Mouse (Mus musculus): ENCODE results near the gene Rere.
"Not testable (repeated sequence)": the region's sequence is repeated elsewhere in the genome, so short reads cannot be mapped to it uniquely, and the experiment has no call there.

The Rere gene

GRCm38 (mm10) chr4:150472751-150473436 is 191.4 kb downstream of the Rere start:
- DNase-seq: no peak

- no peak for DNase-seq
These were observed 192.1 kb downstream of the Rere start for GRCm38 (mm10) chr4:150473437-150474070.

- DNase-seq: no peak
These were observed 192.6 kb downstream of the Rere start for GRCm38 (mm10) chr4:150474086-150474485.

- no peak for DNase-seq
These were observed 194.8 kb downstream of the Rere start for GRCm38 (mm10) chr4:150476258-150476657.

GRCm38 (mm10) chr4:150478006-150478405 is 196.6 kb downstream of the Rere start:
- no peak for DNase-seq

- DNase-seq: not testable (repeated sequence)
These were observed 201.6 kb downstream of the Rere start for GRCm38 (mm10) chr4:150483081-150483480.

GRCm38 (mm10) chr4:150486097-150486496 is 204.7 kb downstream of the Rere start:
- no peak for DNase-seq

- DNase-seq: no peak
These were observed 205.7 kb downstream of the Rere start for GRCm38 (mm10) chr4:150487109-150487508.

- peak; percentile 88 for DNase-seq
These were observed 206.8 kb downstream of the Rere start for GRCm38 (mm10) chr4:150488096-150488748.

- DNase-seq: no peak
These were observed 207.3 kb downstream of the Rere start for GRCm38 (mm10) chr4:150488767-150489166.

- DNase-seq: no peak
These were observed 208.6 kb downstream of the Rere start for GRCm38 (mm10) chr4:150490050-150490449.

GRCm38 (mm10) chr4:150491710-150492109 is 210.3 kb downstream of the Rere start:
- no peak for DNase-seq

- DNase-seq: no peak
These were observed 212.0 kb downstream of the Rere start for GRCm38 (mm10) chr4:150493258-150493937.

- DNase-seq: not testable (repeated sequence)
These were observed 212.5 kb downstream of the Rere start for GRCm38 (mm10) chr4:150493938-150494330.

- DNase-seq: no peak
These were observed 214.1 kb downstream of the Rere start for GRCm38 (mm10) chr4:150495568-150495967.

GRCm38 (mm10) chr4:150504304-150505021 is 223.0 kb downstream of the Rere start:
- no peak for DNase-seq

GRCm38 (mm10) chr4:150509026-150509712 is 227.7 kb downstream of the Rere start:
- no peak for DNase-seq

- DNase-seq: no peak
These were observed 228.6 kb downstream of the Rere start for GRCm38 (mm10) chr4:150510036-150510435.

- not testable (repeated sequence) for DNase-seq
These were observed 231.9 kb downstream of the Rere start for GRCm38 (mm10) chr4:150513387-150513786.

GRCm38 (mm10) chr4:150516201-150516600 is 234.8 kb downstream of the Rere start:
- no peak for DNase-seq

GRCm38 (mm10) chr4:150517381-150517780 is 235.9 kb downstream of the Rere start:
- DNase-seq: no peak

GRCm38 (mm10) chr4:150518826-150519225 is 237.4 kb downstream of the Rere start:
- no peak for DNase-seq
